Mouse (Mus musculus) stomach, embryonic 16.5 days (tissue): ENCODE measurements at regions not wholly inside any gene's neighbourhood (a gene's known extent, or its start where the extent isn't known, plus 50 kb on each side); places are given as distances from the start of the nearest gene placed in this dataset.

Experiments used
- ATAC-seq: fragments of 200-750 bp; cut with Nextera tagmentation; 2 replicates; pipeline ENCODE4 v1.8.0; 2017; ENCODE audit warnings: moderate number of reproducible peaks, moderate TSS enrichment; ENCODE audit not compliant: insufficient read depth, low FRiP score
- H3K27ac ChIP-seq: fragments of 300-500 bp; sonication (generic); 2 replicates; pipeline ENCODE4 v1.5.1; 2014; ENCODE audit warnings: low read length
- H3K27me3 ChIP-seq: fragments of 300-500 bp; sonication (generic); 2 replicates; pipeline ENCODE4 v1.6.1; 2014; ENCODE audit warnings: low read length, control low read depth, mixed read lengths; ENCODE audit not compliant: control insufficient read depth, insufficient read depth
- H3K36me3 ChIP-seq: fragments of 300-500 bp; sonication (generic); 2 replicates; pipeline ENCODE4 v1.6.1; 2014; ENCODE audit warnings: low read length; ENCODE audit not compliant: control insufficient read depth, insufficient read depth
- H3K4me1 ChIP-seq: fragments of 300-500 bp; sonication (generic); 2 replicates; pipeline ENCODE4 v1.6.1; 2014; ENCODE audit warnings: low read length, control low read depth, mixed read lengths; ENCODE audit not compliant: control insufficient read depth, insufficient read depth
- H3K4me2 ChIP-seq: fragments of 300-500 bp; sonication (generic); 2 replicates; pipeline ENCODE4 v1.6.1; 2014; ENCODE audit warnings: low read depth, low read length, mixed read lengths
- H3K4me3 ChIP-seq: fragments of 300-500 bp; sonication (generic); replicated peaks from 2 replicates; pipeline ENCODE4 v1.5.1; 2014; ENCODE audit warnings: mild to moderate bottlenecking, low read length
- H3K9ac ChIP-seq: fragments of 300-500 bp; sonication (generic); 2 replicates; pipeline ENCODE4 v1.6.1; 2014; ENCODE audit warnings: low read length
- H3K9me3 ChIP-seq: fragments of 300-500 bp; sonication (generic); replicated peaks from 2 replicates; pipeline ENCODE4 v1.6.1; 2016; ENCODE audit warnings: low read length, control low read depth; ENCODE audit not compliant: control insufficient read depth
- WGBS: fragments of 180-500 bp; shearing (Covaris S2); extraction: QIAGEN DNeasy Blood & Tissue Kit; methylation state at CpG from one replicate; pipeline ENCODE4 v1.1.7; 2014; 5-methylcytosine and 5-hydroxymethylcytosine counted together

DNA sequence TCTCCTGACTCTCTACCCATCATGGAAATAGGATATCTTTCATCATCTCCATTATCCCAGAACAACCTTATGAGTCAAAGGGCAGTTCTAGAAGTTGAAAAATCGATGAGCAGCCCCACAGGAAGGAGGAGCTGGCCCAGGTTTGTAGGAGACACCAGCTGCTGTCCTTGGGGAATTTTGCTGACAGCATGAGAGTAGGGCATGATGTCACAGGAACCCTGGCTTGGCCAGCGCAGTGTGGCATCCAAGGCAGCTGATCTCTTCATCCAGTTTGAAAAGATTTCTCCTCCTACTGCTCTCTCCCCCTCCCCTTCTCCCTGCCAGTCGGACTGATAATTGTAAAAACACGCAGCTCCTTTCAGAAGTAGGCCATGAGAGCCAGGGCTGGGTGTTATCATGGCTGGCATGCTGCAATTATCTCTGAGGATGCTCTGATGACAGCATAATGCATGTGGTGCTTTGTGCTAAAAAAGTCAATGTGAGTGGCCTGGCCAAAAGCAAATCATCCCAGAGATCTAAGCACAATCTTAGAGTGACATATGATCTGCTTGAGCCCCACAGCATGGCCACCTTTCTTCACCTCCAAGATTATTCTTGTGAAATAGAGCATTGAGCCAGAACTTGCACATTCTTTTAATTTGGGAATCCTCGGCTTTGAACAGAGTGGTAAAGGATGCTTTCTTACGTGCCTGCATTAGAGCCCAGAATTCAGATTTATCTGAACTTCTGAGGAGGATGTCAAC lies 54.2 kb downstream of the Gjd2 start:
- Histone ChIP-seq H3K4me2 (no peak overlapping the region), H3K4me3 (no peak overlapping the region)

DNA sequence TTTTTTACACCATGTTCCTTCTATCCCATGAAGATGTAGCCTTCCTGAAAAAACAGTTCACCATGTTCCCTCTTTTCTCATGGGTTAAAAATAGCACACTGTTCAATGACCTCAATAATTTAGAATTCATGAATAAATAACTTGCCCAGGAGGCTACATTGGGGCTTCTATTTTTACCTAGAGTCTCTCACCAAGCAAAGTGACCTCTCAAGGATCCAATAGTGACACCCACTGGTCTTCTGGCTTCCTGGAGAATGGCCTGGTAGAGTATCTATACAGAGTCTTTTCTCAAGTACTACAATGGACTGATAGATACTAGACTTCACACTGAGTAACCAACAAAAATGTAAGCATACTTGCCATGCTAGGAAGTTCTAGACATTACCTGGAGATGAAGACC lies 60.9 kb downstream of the Gjd2 start:
- no peaks in the 10 kb centered on the region for H3K27me3 ChIP-seq
- H3K4me3 ChIP-seq: no peak overlapping the region
- H3K27ac ChIP-seq: no peak overlapping the region
- H3K36me3 ChIP-seq: no peaks in the 10 kb centered on the region
- ATAC-seq: no peak
- H3K9me3 ChIP-seq: no peaks in the 10 kb centered on the region
- no peak overlapping the region for H3K9ac ChIP-seq
- H3K4me2 ChIP-seq: no peak overlapping the region
- H3K4me1 ChIP-seq: no peaks in the 10 kb centered on the region

More for the DNA sequence above, 54.2 kb downstream of the Gjd2 start:
- no peak for ATAC-seq
- no peaks in the 10 kb centered on the region for H3K9me3 ChIP-seq
- H3K4me1 ChIP-seq: no peaks in the 10 kb centered on the region
- 56% methylated on average over 6 of the region's 6 CpGs for WGBS
- H3K36me3 ChIP-seq: no peaks in the 10 kb centered on the region
- no peak overlapping the region for H3K27ac ChIP-seq
- H3K9ac ChIP-seq: no peak overlapping the region
- no peaks in the 10 kb centered on the region for H3K27me3 ChIP-seq

DNA sequence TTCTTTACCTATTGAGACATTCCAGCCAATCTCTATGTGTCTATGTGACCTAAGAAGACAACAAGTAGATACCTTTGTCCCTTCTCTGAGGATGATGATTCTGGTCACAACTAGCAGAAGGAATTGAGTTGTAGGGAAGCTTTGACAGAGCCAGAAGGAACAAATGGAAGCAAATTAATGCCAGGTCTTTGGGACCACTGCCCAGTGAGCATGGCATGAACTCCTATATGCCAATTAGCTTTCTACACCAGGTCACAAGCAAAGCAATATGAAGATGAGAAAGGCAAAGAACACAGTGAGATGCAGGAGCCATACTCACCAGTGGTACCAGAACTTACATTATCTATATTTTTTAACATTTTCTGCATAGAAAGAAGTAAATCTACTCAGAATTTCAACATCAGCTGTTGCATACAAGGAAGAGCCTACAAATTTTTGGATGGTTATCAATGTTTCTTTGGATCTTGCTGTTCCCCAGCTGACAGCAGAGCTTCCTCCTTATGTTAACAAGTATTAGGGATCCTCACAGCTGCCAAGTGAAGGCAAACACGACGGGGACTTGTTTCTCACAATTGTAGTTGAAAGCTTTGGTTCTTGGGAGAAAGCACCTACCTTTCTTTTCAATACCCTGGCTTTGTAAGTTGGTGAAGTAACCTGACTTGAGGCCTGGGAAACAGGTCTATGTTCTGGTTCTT lies 64.0 kb downstream of the Gjd2 start:
- 46% methylated on average over 2 of the region's 2 CpGs for WGBS
- no peak overlapping the region for H3K4me2 ChIP-seq
- ATAC-seq: no peak
- H3K4me3 ChIP-seq: no peak overlapping the region
- no peaks in the 10 kb centered on the region for H3K27me3 ChIP-seq
- no peaks in the 10 kb centered on the region for H3K4me1 ChIP-seq
- H3K27ac ChIP-seq: no peak overlapping the region
- H3K9me3 ChIP-seq: no peaks in the 10 kb centered on the region
- no peaks in the 10 kb centered on the region for H3K36me3 ChIP-seq
- H3K9ac ChIP-seq: no peak overlapping the region

DNA sequence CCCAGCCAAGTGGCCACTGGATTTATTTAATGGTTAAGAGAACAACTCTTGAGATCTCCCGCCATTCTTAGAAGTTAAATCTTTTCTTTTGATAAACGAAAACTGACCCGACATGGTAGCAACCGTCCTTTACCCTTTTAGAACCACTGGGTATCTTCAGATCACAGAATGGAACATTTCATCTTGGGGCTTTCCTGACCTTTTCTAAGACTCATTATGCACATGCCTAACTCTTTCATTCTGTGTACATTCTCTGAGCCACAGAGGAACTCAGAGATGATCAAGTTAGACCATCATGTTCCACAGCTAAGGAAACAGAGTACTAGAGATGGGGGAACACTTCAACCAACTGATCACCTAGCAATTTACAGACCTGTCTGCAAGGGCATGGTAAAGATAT lies 81.7 kb downstream of the Gjd2 start:
- Histone ChIP-seq H3K36me3 (no peaks in the 10 kb centered on the region), H3K4me2 (no peak overlapping the region), H3K4me3 (no peak overlapping the region), H3K9me3 (no peaks in the 10 kb centered on the region), H3K9ac (no peak overlapping the region), H3K4me1 (no peaks in the 10 kb centered on the region), H3K27me3 (no peaks in the 10 kb centered on the region), H3K27ac (no peak overlapping the region)
- 74% methylated on average over 4 of the region's 4 CpGs for WGBS
- no peak for ATAC-seq

DNA sequence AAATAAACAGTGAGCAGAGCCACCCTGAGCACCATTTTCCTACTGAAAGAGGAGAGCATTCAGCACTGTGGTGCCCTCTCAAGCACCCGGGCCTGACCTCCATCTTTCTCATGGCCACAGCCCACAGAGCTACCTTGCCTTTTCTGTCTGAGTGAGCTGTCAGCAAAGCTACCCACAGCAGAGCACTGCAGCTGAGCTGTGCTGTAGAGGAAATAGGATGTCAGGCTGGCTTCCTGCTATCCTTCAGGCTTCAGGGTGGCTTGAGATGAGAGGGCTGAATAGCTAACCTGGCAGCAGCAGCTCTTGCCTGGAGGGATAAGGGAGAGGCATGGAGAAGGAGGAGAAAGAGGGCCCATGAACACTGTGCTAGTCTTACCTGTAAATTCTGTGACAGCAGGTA lies 82.5 kb downstream of the Gjd2 start:
- 43% methylated on average over 1 of the region's 1 CpGs for WGBS
- no peak for ATAC-seq

DNA sequence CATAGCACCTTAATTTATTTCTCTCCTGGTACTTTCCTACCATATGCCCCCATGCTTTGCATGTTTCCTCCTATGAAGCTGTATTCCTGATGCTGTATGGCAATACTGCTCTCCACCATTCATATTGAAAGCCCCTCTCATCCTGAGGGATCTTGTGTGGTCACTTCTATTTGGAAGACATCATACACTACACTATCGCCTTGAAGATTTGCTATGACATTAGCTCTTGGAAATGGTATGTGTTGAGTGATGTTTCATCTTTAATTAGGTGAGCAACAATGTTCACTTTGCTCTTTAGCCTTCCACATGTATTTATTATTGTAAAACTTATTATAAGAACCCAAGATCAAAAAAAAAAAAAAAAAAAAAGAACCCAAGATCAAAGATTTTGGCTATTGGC lies 81.2 kb upstream of the Arhgap11a start:
- no peak overlapping the region for H3K4me2 ChIP-seq
- no peak for ATAC-seq
- H3K27ac ChIP-seq: no peak overlapping the region
- no peaks in the 10 kb centered on the region for H3K27me3 ChIP-seq
- no peaks in the 10 kb centered on the region for H3K4me1 ChIP-seq
- H3K9ac ChIP-seq: no peak overlapping the region
- H3K4me3 ChIP-seq: no peak overlapping the region
- no peaks in the 10 kb centered on the region for H3K9me3 ChIP-seq
- 82% methylated on average over 1 of the region's 1 CpGs for WGBS
- H3K36me3 ChIP-seq: no peaks in the 10 kb centered on the region

More for the DNA sequence above, 82.5 kb downstream of the Gjd2 start:
- H3K27ac ChIP-seq: no peak overlapping the region
- no peaks in the 10 kb centered on the region for H3K9me3 ChIP-seq
- H3K4me1 ChIP-seq: no peaks in the 10 kb centered on the region
- H3K4me2 ChIP-seq: no peak overlapping the region
- H3K36me3 ChIP-seq: no peaks in the 10 kb centered on the region
- H3K4me3 ChIP-seq: no peak overlapping the region
- H3K9ac ChIP-seq: no peak overlapping the region
- no peaks in the 10 kb centered on the region for H3K27me3 ChIP-seq

DNA sequence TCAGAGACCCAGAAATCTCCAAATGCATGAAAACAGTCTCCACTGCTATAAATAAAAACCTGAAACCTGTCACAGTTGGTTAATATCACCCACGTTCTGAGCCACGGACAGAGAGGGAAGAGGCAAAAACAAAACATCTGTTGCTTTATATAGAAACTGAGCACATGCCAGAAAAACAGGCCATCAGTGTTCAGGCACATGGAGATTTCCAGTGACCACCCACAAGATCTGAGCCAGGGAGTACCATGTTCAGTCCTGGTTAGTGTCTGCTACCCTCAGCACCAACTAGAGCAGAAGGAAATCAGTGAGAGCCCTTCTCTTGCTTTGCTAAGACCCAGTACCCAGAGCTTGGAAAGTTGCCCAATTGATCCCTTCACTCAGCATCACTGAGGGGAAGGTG lies 75.7 kb upstream of the Arhgap11a start:
- Histone ChIP-seq H3K27me3 (no peaks in the 10 kb centered on the region), H3K4me1 (0 out of 2 replicates have a peak, but pooled peaks cover 3% of the 10 kb centered on the region), H3K4me3 (no peak overlapping the region), H3K9ac (no peak overlapping the region), H3K9me3 (no peaks in the 10 kb centered on the region), H3K4me2 (no peak overlapping the region), H3K36me3 (no peaks in the 10 kb centered on the region), H3K27ac (no peak overlapping the region)
- whole genome bisulfite sequencing: 26% methylated on average over 2 of the region's 2 CpGs
- ATAC-seq: 0 out of 2 replicates have a peak, but pooled peaks have one; percentile 40

DNA sequence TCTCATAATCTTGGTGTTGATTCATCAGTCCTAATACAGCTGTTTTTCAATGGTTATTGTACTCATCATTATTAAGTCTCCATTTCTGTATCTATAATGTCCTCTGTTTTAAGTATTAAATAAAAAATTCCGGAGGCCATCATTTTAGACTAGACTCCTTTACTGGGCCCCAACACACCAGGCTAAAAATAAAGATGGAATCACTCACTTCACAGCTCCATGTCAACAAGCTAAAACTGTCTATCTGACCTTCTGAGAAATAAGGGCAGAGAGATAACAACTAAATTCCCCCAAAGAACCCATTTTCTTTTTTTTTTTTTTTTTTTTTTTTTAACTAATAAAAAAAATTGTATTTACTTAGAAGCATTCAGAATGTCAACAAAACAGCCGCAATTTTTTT lies 70.5 kb upstream of the Arhgap11a start:
- Histone ChIP-seq H3K4me3 (no peak overlapping the region), H3K4me2 (no peak overlapping the region), H3K27ac (no peak overlapping the region), H3K27me3 (no peaks in the 10 kb centered on the region), H3K36me3 (no peaks in the 10 kb centered on the region), H3K9me3 (no peaks in the 10 kb centered on the region), H3K4me1 (0 out of 2 replicates have a peak, but pooled peaks cover 3% of the 10 kb centered on the region), H3K9ac (no peak overlapping the region)
- ATAC-seq: no peak
- 82% methylated on average over 1 of the region's 2 CpGs for WGBS

DNA sequence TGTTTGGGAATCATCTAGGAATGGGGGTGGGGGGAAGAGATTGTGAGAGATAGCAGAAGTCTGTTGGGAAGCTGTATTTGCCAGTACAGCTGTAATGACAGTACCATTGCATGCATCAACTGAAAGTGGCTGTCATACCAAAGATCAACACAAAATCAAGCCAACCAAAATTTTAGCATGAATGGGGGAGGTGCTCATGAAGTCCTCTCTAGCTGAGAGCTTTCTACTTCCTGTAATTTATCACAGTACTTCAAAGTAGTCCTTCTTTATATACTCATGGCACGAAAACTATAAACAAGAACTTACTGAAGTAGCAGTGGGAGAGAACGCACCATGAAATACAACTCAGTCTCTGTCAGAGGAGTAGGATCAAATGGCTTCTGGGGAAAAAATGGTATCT lies 65.8 kb upstream of the Arhgap11a start:
- Histone ChIP-seq H3K4me2 (no peak overlapping the region), H3K4me3 (no peak overlapping the region), H3K27me3 (no peaks in the 10 kb centered on the region), H3K36me3 (no peaks in the 10 kb centered on the region), H3K4me1 (no peaks in the 10 kb centered on the region), H3K9ac (no peak overlapping the region), H3K27ac (no peak overlapping the region), H3K9me3 (no peaks in the 10 kb centered on the region)
- no peak for ATAC-seq
- 34% methylated on average over 2 of the region's 2 CpGs for WGBS
